Comparison of ENCODE assay signal across 17 mouse cellular contexts in the genomic region with DNA sequence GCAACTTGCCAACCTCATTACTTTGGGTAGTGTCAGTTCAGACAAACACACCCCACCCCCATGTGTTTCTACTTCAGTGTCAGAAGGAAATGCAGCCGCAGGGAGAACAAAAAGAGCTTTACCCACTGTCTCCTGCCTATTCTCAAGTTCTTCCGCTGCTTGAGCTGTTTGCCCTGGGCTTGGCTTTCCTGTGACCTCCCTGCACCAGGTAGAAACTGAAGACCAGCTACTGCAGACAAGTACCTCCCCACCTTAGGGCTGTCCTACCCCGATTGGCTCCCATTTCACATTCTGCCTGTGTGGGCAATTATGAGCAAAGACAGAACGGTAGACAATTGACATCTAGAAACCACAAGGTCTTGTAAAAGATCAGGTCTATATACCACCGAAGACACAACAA. TPM values are rescaled to one million over a fixed set of nuclear protein-coding genes. Genes with fewer than 3 reads are reported as not detected.
DNase-seq lines count a peak whose midpoint lies in the region; ATAC-seq and TF ChIP-seq lines count a peak whose summit lies in the region.
"Had no signal": no experiment of that assay in that cellular context is flagged by ENCODE, and none has a peak within 500 bp of the region (broad histone marks: within the 10 kb centered on the region; RNA-seq: fewer than 3 reads in every experiment).

Themis (plus strand) TSS at position 100 of the 400 bp plus-strand sequence.

- no peak for TF ChIP-seq POLR2A in ES-Bruce4 (IDR thresholded peaks at IDR 0.05; ENCODE audit: insufficient read depth, low read length)
- peak; percentile 73 for TF ChIP-seq POLR2A in thymus, adult 2 months (IDR thresholded peaks at IDR 0.05; ENCODE audit: control insufficient read depth, extremely low read depth, insufficient read depth, low read length, poor library complexity)

- no peak for ATAC-seq in erythroblast, adult 5-6 weeks (replicated peaks; ENCODE audit: low FRiP score, poor library complexity, severe bottlenecking)
- ATAC-seq: midbrain, embryonic 16.5 days had no signal

- 5% methylated on average over 5 of the region's 5 CpGs for WGBS in thymus, adult 2 months

- DNase-seq in gastrocnemius, postnatal 25 days = peak; percentile 19
- DNase-seq in gastrocnemius, adult 8-10 months (ENCODE audit: low spot score in 2 of 2) = no peak
- DNase-seq in lung, postnatal 4 days = peak; percentile 10 to 23
- peak; percentile 85 for DNase-seq in thymus, adult 2 months
- DNase-seq in left cerebral cortex, postnatal 14 days (ENCODE audit: low spot score in 2 of 2) = no peak
- no peak for DNase-seq in kidney, postnatal 36 days
- DNase-seq: cerebellum, adult 11 months; kidney, adult 2 months; right cerebral cortex, postnatal 25 days had no signal

- H3K27me3 ChIP-seq in ES-Bruce4 (ENCODE audit: control insufficient read depth, insufficient read depth, low read length, poor library complexity, severe bottlenecking) = no peaks in the 10 kb centered on the region
- no peaks in the 10 kb centered on the region for H3K27me3 ChIP-seq in thymus, adult 2 months (ENCODE audit: control insufficient read depth, insufficient read depth, low read length)
- H3K27me3 ChIP-seq: hindbrain, embryonic 13.5 days had no signal

- no peak within 1 kb of the TSS for H3K27ac ChIP-seq in ES-Bruce4 (ENCODE audit: insufficient read depth, low read length)
- H3K27ac ChIP-seq in thymus, adult 2 months (ENCODE audit: control insufficient read depth, insufficient read depth, low read length) = peak within 1 kb of the TSS; percentile 94
- H3K27ac ChIP-seq: heart, embryonic 10.5 days; hindbrain, embryonic 13.5 days had no signal

- H3K4me3 ChIP-seq in ES-Bruce4 (ENCODE audit: low read depth, low read length) = no peak within 1 kb of the TSS
- peak within 1 kb of the TSS; percentile 47 for H3K4me3 ChIP-seq in thymus, adult 2 months (ENCODE audit: control insufficient read depth, insufficient read depth, low read length)
- H3K4me3 ChIP-seq: heart, embryonic 10.5 days; hindbrain, embryonic 13.5 days had no signal

- TF ChIP-seq CTCF in ES-Bruce4 (IDR thresholded peaks at IDR 0.05; ENCODE audit: low read depth, low read length) = no peak
- TF ChIP-seq CTCF in thymus, adult 2 months (IDR thresholded peaks at IDR 0.05; ENCODE audit: borderline replicate concordance, control insufficient read depth, extremely low read depth, insufficient read depth, low read length, poor library complexity) = no peak

- no peak within 1 kb of the TSS for H3K9ac ChIP-seq in ES-Bruce4 (ENCODE audit: low read depth, poor library complexity, severe bottlenecking)
- H3K9ac ChIP-seq: hindbrain, embryonic 13.5 days had no signal

- intact Hi-C loops in left cerebral cortex, postnatal 14 days (cut with DNase I) = no loop called here

- H3K4me1 ChIP-seq in ES-Bruce4 (ENCODE audit: control insufficient read depth, insufficient read depth, low read length) = peaks cover 2% of the 10 kb centered on the region
- H3K4me1 ChIP-seq in thymus, adult 2 months (replicated peaks; ENCODE audit: control insufficient read depth, insufficient read depth, low read length) = peaks cover 2% of the 10 kb centered on the region
- H3K4me1 ChIP-seq: heart, embryonic 10.5 days; hindbrain, embryonic 13.5 days had no signal

- H3K36me3 ChIP-seq in ES-Bruce4 (ENCODE audit: control insufficient read depth, insufficient read depth, low read length, poor library complexity, severe bottlenecking) = no peaks in the 10 kb centered on the region
- H3K36me3 ChIP-seq in thymus, adult 2 months (ENCODE audit: control insufficient read depth, insufficient read depth, low read length) = no peaks in the 10 kb centered on the region; the same call in 1 of the 2 replicates
- H3K36me3 ChIP-seq: heart, embryonic 10.5 days; hindbrain, embryonic 13.5 days had no signal

- H3K9me3 ChIP-seq in ES-Bruce4 (replicated peaks; ENCODE audit: control insufficient read depth, insufficient read depth, low read length, poor library complexity, severe bottlenecking) = no peaks in the 10 kb centered on the region
- H3K9me3 ChIP-seq: heart, embryonic 10.5 days; hindbrain, embryonic 13.5 days had no signal

- 0 out of 2 replicates have a peak, but pooled peaks have one; percentile 32 for TF ChIP-seq EP300 in ES-Bruce4 (IDR thresholded peaks at IDR 0.05; ENCODE audit: insufficient read depth, low read depth, low read length)

RNA-seq across cellular contexts. Expression of gene Themis, which starts in this region (rescaled TPM):
- under 1 TPM in 1 of 2 experiments, not detected in 1; 0.21 TPM for total RNA-seq in gastrocnemius, postnatal 25 days (2021)
- total RNA-seq in gastrocnemius, adult 8-10 months (2022) = not detected
- polyA plus RNA-seq in ES-Bruce4 (2011; ENCODE audit: insufficient read depth, insufficient read length, low read depth, missing spikeins) = 0.14 and 0.70 TPM in 2 replicates
- 48.2 and 51.7 TPM in 2 replicates for polyA plus RNA-seq in thymus, adult 2 months (2012; rRNA removed)
- not detected in 2 replicates for total RNA-seq in erythroblast, adult 5-6 weeks (2015; ENCODE audit: low replicate concordance)
- total RNA-seq in erythroblast, adult 5-6 weeks (2017; ENCODE audit: low replicate concordance) = 0.42 TPM in 1 of 2 replicates, not detected in the other
- total RNA-seq in left cerebral cortex, postnatal 14 days (2021) = not detected
- total RNA-seq: left cerebral cortex, adult 8-10 months had no signal
- polyA plus RNA-seq: heart, embryonic 10.5 days; hindbrain, embryonic 13.5 days; liver, embryonic 11.5 days; neural tube, embryonic 14.5 days had no signal

Comparison
In these comparisons a context has a peak if more than half of its experiments do, and no peak if none do; other contexts are left out.
1. RNA of gene Themis (polyA plus RNA-seq): 48.2 to 51.7 TPM in thymus, adult 2 months; 0.14 to 0.70 TPM in ES-Bruce4; every median in the first group is over 10 times any median in the second.
2. Peak in DNase-seq in gastrocnemius, postnatal 25 days; RNA of the gene not detected or under 1 TPM.
3. DNase-seq: peak in lung, postnatal 4 days (2 of 2) and thymus, adult 2 months (single experiment); none in gastrocnemius, adult 8-10 months (0 of 2), left cerebral cortex, postnatal 14 days (0 of 2) and kidney, postnatal 36 days (0 of 2).